Mouse (Mus musculus): Measurements from ENCODE around the gene Taf11.

Taf11 gene

GRCm38 (mm10) chr17:27920676-27921075 is 11.0 kb upstream of the Taf11 start:
- DNase-seq: peak; percentile 71

- no peak for DNase-seq
These were observed 6.7 kb upstream of the Taf11 start for GRCm38 (mm10) chr17:27916366-27916765.

DNA sequence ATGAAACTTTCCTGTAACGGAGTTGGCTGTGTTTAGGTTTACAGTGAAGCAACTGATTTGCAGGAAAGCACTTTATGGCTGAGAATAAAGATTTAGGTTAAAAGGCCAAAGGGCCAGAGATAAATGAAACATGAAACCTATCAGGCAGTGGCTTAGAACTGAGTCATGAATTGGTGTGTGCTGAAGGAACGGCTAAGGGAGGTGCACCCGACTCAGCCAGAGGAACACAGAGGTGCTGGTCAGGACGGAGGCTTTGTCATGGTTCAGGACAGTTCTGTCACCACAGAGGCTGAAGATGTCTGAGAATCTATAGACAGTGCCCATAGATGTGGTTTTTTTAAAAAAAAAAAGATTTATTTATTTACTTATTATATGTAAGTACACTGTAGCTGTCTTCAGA is 5.1 kb upstream of the Taf11 start:
- DNase-seq: no peak

DNA sequence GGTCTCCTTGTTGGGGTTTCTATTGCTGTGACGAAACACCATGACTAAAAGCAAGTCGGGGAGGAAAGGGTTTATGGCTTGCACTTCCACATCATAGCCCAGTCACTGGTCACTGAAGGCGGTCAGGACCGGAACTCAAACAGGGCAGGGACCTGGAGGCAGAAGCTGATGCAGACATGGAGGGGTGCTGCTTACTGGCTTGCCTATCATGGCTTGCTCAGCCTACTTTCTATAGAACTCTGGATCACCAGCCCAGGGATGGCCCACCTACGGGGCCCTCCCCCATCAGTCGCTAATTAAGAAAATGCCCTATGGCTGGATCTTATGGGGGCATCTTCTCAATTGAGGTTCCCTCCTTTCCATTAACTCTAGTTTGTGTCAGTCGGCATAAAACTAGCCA is 1.7 kb upstream of the Taf11 start:
- no peak for DNase-seq

GRCm38 (mm10) chr17:27908888-27909621 is 589 bp downstream of the Taf11 start, which contains the start of gene Anks1:
Gene Anks1, plus strand, starts transcription at chr17:27909306.
- DNase-seq: peak; percentile 94

DNA sequence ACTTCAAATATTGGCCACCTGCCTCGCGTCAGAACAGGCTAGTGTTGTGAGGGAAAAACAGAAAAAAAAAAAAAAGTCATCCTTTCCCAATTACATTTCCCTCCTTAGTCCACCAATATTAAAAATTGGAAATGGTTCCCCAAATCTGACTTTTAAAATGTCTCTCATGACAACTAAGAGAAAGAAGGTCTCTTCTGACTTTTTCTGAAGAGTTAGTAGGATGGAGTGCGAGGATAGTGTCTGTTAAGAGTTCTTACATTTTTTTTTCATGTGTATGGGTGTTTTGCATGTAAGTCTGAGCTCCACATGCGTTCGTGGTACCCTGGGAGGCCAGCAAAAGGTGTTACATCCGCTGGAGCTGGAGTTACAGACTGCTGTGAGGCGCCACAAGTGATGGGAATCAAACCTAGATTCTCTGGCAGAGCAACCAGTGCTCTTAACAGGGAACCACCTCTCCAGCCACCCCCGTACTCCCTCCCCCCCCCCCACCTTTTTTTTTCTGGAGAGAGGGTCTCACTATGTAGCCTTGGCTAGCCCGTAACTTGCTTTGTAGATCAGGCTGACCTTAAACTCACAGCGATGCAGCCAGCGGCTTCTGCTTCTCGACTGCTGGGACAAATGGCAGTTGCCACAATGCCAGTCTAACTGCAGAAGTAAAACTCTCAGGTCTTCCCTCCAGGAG is 1.3 kb downstream of the Taf11 start:
- no peak for DNase-seq

- peak; percentile 96 for DNase-seq
These were observed 2.0 kb downstream of the Taf11 start for GRCm38 (mm10) chr17:27907512-27908205.

- no peak for DNase-seq
These were observed 23.0 kb downstream of the Taf11 start for GRCm38 (mm10) chr17:27886499-27887210.

GRCm38 (mm10) chr17:27883994-27884393 is 25.6 kb downstream of the Taf11 start:
- DNase-seq: no peak

- DNase-seq: no peak
These were observed 26.5 kb downstream of the Taf11 start for GRCm38 (mm10) chr17:27883129-27883528.

GRCm38 (mm10) chr17:27881518-27881917 is 28.1 kb downstream of the Taf11 start:
- peak; percentile 33 for DNase-seq

DNA sequence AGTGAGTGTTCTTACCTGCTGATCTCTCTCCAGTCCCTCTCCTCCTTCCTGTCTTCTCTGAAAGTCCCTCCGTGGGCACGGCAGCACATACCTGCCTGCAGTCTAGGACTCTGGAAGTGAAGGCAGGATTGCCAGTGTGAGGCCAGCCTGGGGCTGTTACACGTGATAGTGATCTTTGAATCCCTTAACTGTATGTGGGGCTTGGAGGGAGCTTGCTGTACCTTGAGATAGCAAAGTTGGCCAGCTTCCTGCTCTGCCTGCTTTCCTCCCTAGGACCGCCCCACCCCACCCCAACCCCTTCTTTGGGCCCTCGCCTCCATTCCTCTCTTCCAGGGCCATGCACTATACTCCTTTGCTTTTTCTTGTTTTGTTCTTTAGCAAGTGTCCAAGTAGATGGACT is 35.1 kb downstream of the Taf11 start:
- no peak for DNase-seq

GRCm38 (mm10) chr17:27873583-27873982 is 36.1 kb downstream of the Taf11 start:
- DNase-seq: no peak

DNA sequence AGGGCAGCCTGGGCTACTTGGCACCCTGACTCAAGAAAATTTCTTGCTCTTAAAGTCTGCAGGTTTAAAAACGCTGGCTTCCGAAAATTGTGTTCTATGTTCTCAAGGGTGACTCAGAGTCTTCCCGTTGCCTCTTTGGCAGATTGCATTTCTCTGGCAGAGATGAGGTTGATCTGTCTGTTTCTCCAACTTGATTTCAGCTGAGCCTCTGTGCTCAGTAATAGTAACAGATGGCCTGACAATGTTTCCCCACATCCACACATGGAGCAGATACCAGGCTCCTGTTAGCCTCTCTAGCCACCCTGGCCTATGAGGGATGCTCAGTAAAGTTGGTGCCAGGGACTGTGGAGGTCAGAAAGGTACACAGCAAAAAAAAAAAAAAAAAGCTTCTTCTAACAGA is 37.8 kb downstream of the Taf11 start:
- no peak for DNase-seq

DNA sequence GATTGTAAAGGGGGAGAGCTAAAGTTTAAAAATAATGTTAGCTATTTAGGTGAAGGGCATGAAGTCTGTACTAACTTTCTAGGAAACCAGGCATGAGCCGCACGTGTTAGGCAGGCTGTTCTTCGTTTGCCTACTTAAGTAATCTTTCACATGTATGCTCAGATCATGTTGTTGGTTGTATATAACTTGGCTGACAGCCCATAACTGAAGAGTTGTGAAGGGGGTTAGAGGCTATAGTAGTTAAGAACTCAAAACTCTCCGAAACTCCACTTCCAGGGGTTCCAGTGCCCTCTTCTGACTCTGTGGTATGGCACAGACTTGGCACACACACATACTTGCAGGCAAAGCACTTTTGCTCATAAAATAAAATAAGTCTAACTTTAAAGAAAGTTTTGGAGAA is 42.9 kb downstream of the Taf11 start:
- no peak for DNase-seq

GRCm38 (mm10) chr17:27865461-27865860 is 44.2 kb downstream of the Taf11 start:
- no peak for DNase-seq

GRCm38 (mm10) chr17:27859131-27859530 is 50.5 kb downstream of the Taf11 start:
- no peak for DNase-seq

- DNase-seq: no peak
These were observed 51.8 kb downstream of the Taf11 start for GRCm38 (mm10) chr17:27857649-27858475.

DNA sequence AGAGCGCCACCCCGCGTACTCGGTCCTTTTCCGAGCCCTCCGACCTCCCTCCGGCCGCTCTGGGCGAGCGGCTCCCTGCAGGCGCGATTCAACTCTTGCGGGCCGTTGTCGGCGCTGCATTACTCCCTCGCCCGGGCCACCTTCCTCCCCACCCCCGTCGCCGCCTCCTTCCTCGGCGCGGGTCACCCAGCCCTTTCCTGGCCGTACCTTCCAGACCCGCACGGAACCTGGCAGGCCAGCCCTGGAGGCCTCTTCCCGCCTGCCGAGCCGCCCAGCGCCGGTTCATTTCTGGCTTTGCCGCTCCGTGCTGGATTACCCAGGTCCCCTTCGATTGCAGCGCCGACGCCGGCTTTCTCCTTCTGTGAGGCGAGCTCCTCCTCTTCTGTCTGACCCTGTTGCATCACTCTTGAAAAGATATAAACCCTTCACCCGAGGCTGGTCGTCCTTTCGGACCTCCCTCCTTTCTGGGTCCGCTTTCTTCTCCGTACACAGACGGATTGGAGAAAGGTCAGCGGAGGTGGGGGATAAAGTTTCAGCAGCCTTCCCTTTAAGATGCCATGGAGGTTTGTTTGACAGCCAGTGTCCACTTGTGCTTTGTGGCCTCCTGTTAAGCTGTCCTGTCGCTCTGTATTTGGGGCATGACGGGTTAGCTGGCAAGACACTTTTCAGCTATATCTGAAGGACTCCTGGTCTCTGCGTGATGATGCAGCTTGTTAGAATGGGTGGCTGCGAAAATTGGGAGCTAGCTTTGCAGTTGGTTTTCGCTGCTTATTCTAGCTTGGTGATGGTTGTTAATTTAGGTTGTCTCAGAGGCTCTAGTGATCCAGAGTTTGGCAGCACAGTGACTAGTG is 52.6 kb downstream of the Taf11 start:
- DNase-seq: peak; percentile 79

- DNase-seq: peak; percentile 92
These were observed 53.3 kb downstream of the Taf11 start, which contains the start of gene Uhrf1bp1 for GRCm38 (mm10) chr17:27856265-27856797. Gene Uhrf1bp1, plus strand, starts transcription at chr17:27856441.
